Mouse (Mus musculus) cerebellum, postnatal 10 days (tissue): ENCODE measurements at regions not wholly inside any gene's neighbourhood (a gene's known extent, or its start where the extent isn't known, plus 50 kb on each side); places are given as distances from the start of the nearest gene placed in this dataset.
A peak's percentile ranks its signal among the peaks of the same experiment; 100 is the strongest.

Experiments used
- DNase-seq, 2 experiments: peaks; one replicate each; pipeline ENCODE4 v3.0.0; 2021; ENCODE audit warnings: mixed read lengths in 2 of 2

DNA sequence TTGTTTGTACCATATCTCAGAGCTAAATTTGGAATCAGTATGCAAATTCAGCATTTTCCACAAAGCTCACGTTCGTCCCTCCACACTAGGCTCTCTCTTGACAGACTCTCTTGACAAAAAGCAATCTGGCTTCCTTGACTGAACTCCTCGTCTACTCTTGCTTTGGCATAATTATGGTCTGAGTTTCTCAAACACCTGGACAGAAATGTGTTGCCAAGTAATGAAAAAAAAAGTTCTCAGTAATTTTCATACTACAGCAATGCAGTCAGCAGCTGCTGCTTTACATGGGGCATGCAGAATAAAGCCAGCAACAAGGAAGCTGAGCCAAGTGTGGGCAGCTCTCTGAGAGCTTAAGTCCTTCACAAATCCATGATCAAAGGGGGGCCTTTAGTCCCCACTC lies 932.7 kb downstream of the Galc start:
- DNase-seq = peak; percentile 8 to 23

GRCm38 (mm10) chr12:97312282-97313040 lies 946.8 kb downstream of the Galc start:
- no peak for DNase-seq

- DNase-seq = no peak
Measured at GRCm38 (mm10) chr12:97278792-97279191, 980.5 kb downstream of the Galc start.

GRCm38 (mm10) chr12:97278331-97278730 lies 980.9 kb downstream of the Galc start:
- peak; percentile 13 to 21 for DNase-seq
